ENCODE assay signal across 7 mouse cellular contexts in genomic region chr11:100692164-100692616, GRCm38 (mm10). TPM values are rescaled to one million over a fixed set of nuclear protein-coding genes. Genes with fewer than 3 reads are reported as not detected.
DNase-seq lines count a peak whose midpoint lies in the region; ATAC-seq and TF ChIP-seq lines count a peak whose summit lies in the region.

Gene Zfp385c, minus strand, starts transcription at chr11:100692455.

- under 1% methylated on average over 23 of the region's 23 CpGs for WGBS in hindbrain, embryonic 13.5 days
- 1% methylated on average over 23 of the region's 23 CpGs for WGBS in liver, postnatal 0 days (ENCODE audit: insufficient replicate concordance)

- no peak for TF ChIP-seq EP300 in liver, postnatal 0 days (IDR thresholded peaks at IDR 0.05; ENCODE audit: low read depth)

- H3K4me2 ChIP-seq in hindbrain, embryonic 13.5 days, result peak within 1 kb of the TSS; percentile 49
- peak within 1 kb of the TSS; percentile 67 for H3K4me2 ChIP-seq in liver, postnatal 0 days (ENCODE audit: low read depth, low read length)

- H3K4me3 ChIP-seq in hindbrain, embryonic 13.5 days, result peak within 1 kb of the TSS; percentile 22
- H3K4me3 ChIP-seq in liver, postnatal 0 days (ENCODE audit: low read depth, low read length), result peak within 1 kb of the TSS; percentile 32

- peaks cover 41% of the 10 kb centered on the region for H3K27me3 ChIP-seq in hindbrain, embryonic 13.5 days
- H3K27me3 ChIP-seq in liver, postnatal 0 days (ENCODE audit: insufficient read depth, low read length), result peaks cover 5% of the 10 kb centered on the region; the same call in 1 of the 2 replicates

- no peaks in the 10 kb centered on the region for H3K36me3 ChIP-seq in hindbrain, embryonic 13.5 days
- no peaks in the 10 kb centered on the region; the same call in 1 of the 2 replicates for H3K36me3 ChIP-seq in liver, postnatal 0 days (replicated peaks; ENCODE audit: insufficient read depth, low read length)

- H3K9ac ChIP-seq in hindbrain, embryonic 13.5 days, result no peak within 1 kb of the TSS
- H3K9ac ChIP-seq in liver, postnatal 0 days (replicated peaks), result no peak within 1 kb of the TSS

- no peak for ATAC-seq in hindbrain, embryonic 13.5 days (ENCODE audit: low FRiP score)
- no peak for ATAC-seq in liver, postnatal 0 days
- ATAC-seq in frontal cortex, adult (ENCODE audit: low TSS enrichment), result no peak

- DNase-seq in B cell, adult 2 months, result peak; percentile 14 to 28
- peak; percentile 31 for DNase-seq in CD4-positive helper T cell, adult 2 months (ENCODE audit: low read depth, low spot score)
- DNase-seq in liver, postnatal 0 days, result no peak
- no peak for DNase-seq in adrenal gland, postnatal 4 days (ENCODE audit: low spot score in 2 of 2)
- DNase-seq in layer of hippocampus, adult 9-10 months (ENCODE audit: low spot score), result no peak

- no peak for TF ChIP-seq CTCF in liver, postnatal 0 days (IDR thresholded peaks at IDR 0.05; ENCODE audit: low read depth)

- H3K27ac ChIP-seq in hindbrain, embryonic 13.5 days, result no peak within 1 kb of the TSS
- H3K27ac ChIP-seq in liver, postnatal 0 days (ENCODE audit: low read depth), result no peak within 1 kb of the TSS

- no peaks in the 10 kb centered on the region for H3K9me3 ChIP-seq in hindbrain, embryonic 13.5 days
- H3K9me3 ChIP-seq in liver, postnatal 0 days (ENCODE audit: low read length), result no peaks in the 10 kb centered on the region

- peaks cover 18% of the 10 kb centered on the region for H3K4me1 ChIP-seq in hindbrain, embryonic 13.5 days (replicated peaks)
- peaks cover 8% of the 10 kb centered on the region for H3K4me1 ChIP-seq in liver, postnatal 0 days (ENCODE audit: insufficient read depth)

RNA-seq across cellular contexts. Expression of gene Zfp385c, which starts in this region (rescaled TPM):
- 0.13 and 0.40 TPM in 2 replicates for polyA plus RNA-seq in hindbrain, embryonic 13.5 days (2015; fragmentation: Nextera tagmentation; extraction: Ambion mirVana)
- polyA plus RNA-seq in liver, postnatal 0 days (2015; fragmentation: Nextera tagmentation; extraction: Ambion mirVana), result not detected in 2 replicates
- total RNA-seq in adrenal gland, postnatal 4 days (2021), result under 1 TPM; 0.59 to 0.64 TPM

Comparison
In these comparisons a context has a peak if more than half of its experiments do, and no peak if none do; other contexts are left out.
1. DNase-seq: peak in B cell, adult 2 months (2 of 2) and CD4-positive helper T cell, adult 2 months (single experiment); none in liver, postnatal 0 days (single experiment), adrenal gland, postnatal 4 days (0 of 2) and layer of hippocampus, adult 9-10 months (single experiment).